Mouse (Mus musculus) lung, postnatal 10 days (tissue): ENCODE data around the gene Numbl.
A peak's percentile ranks its signal among the peaks of the same experiment; 100 is the strongest.

ENCODE experiments used
- DNase-seq: peaks from one replicate; pipeline ENCODE4 v3.0.0; 2021

Numbl gene

DNA sequence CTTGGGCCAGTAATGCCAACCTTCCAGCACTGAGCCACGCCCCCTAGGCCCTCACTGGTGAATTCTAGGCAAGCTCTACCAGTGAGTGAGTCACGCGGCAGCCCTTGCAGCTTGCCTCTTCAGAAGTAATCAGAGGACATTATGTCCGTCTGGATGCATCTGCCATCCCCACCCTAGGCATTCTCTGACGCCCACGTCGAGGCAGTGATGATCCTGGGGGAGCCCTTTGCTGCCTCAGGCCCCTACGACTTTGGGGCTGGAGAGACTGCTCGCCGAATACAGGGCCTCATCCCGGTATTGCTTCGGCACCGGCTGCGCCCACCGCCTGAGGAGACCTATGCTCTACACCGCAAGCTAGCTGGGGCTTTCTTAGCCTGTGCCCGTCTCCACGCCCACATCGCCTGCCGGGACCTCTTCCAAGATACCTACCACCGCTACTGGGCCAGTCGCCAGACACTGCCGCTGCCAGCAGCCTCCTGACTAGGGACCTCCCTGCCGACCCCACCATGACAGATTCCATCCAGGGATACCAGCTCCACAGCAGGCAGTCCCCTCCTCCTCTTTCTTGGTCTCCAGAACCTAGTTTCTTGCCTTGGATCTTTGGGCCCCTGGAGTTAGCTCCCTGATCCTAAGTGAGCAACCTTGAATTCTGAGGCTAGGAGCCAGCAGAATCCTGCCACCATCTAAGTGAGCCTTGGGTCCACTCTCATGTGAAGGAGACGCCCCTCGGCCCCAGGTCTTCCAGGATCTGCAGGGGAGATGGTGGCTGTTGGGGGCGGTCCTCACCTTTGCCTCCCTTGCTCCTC, 984 bp upstream of the Numbl start:
- peak; percentile 50 for DNase-seq

DNA sequence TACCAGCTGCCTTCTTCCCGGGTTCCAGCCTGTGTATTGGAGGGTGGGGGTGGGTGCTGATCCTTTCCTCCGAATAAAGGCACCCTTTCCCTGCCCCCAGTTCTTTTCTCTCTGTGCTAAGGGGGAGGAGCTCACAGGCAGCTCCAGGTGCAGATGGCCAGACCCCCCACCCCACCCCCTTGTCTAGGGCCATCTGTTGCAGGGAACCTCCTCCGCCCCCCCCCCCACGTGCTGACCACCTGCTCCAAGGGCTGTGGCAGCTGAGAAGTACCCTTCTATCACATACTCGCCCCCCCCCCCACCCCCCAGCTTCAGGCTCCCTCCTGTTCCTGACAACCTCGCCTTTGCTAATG, 405 bp upstream of the Numbl start:
- no peak for DNase-seq

DNA sequence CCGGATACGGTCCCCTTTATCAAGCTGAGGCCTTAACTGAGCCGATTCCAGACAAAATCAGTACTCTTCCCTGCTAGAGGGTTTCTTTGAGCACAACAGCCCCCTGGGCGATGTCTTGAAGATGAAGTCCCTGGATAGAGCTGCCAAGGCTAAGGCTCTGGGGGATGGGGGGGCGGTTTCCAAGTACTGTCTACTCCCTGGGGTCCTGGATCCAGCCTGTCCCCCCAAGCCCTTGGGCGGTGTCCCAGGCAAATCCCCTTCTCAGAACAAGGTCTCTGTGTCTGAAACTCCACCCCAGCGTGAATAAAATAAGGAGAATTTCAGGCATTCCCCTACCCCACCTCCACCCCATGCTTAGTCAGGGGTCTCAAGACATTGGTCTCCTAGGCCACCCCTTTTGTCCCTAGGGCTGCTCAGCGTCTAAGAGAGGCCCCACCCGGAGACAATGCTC, 1.1 kb downstream of the Numbl start:
- DNase-seq = peak; percentile 42

DNA sequence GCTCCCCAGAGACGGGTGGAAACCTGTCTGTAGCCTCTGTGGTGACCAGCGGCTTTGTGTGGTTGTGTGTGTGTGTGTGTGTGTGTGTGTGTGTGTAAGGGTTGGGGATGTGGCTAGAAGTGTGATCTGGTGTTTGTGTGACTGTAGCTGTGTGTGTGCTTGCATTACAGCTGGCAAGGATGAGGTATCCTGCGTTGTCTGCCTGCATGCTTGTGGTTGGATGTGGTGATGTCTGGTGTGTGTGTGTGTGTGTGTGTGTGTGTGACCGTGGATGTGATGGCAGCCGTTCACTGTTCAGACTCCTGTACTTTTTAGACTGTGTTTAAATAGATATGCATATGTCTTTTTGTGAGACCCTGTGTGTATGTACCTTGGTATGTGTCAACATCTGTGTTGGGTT, 1.5 kb downstream of the Numbl start:
- peak; percentile 21 for DNase-seq

DNA sequence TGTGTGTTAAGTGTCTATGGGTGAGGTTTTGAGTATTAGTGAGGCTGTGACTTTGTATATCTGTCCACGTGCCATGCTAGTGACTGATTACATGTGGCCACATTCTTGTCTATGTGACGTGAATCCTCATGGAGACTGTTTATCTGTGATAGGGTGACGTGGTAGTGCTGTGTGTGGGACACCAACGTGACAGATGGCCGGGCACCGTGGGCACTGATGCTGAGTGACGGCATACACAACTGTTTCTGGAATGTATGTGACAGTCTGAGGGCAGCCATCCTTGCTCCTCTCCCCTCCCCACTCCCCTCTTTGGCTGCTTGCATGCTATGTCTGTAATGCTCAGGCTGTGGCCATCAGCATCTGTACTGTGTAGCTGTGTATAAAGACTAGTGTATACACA, 2.6 kb downstream of the Numbl start:
- no peak for DNase-seq

DNA sequence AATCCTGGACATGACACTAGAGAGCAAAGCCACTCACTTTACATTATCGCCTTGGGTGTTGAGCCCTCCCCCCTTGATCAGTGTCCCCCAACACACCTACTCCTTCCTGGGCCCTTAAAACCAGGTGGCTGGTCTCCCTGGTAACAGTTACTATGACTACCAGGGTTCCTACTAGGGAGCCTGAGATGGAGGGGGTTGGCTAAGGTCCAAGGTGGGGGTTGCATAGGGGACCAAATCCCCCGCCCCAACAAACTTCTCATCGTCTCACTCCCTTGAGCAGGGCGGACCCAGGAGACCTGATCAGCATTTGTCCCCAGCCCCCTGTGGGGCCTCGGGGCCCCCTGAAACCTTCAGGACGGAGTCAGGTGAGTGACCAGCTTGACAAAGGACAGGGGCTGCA, 3.7 kb downstream of the Numbl start:
- DNase-seq = no peak

DNA sequence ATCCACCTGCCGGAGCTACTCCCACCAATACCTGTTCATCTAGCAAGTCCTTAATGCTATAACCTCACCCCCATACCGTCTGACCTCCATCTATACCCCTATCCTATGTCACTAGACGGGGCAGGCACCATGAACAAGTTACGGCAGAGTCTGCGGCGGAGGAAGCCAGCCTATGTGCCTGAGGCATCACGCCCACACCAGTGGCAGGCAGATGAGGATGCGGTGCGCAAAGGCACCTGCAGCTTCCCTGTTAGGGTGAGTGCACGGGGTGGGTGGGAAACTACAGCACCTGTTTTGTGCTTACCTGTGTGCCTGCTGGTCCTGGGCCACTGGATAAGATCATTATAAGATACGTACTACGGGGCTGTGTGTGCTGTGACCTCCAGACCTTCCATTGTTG, 6.5 kb downstream of the Numbl start:
- DNase-seq = no peak

DNA sequence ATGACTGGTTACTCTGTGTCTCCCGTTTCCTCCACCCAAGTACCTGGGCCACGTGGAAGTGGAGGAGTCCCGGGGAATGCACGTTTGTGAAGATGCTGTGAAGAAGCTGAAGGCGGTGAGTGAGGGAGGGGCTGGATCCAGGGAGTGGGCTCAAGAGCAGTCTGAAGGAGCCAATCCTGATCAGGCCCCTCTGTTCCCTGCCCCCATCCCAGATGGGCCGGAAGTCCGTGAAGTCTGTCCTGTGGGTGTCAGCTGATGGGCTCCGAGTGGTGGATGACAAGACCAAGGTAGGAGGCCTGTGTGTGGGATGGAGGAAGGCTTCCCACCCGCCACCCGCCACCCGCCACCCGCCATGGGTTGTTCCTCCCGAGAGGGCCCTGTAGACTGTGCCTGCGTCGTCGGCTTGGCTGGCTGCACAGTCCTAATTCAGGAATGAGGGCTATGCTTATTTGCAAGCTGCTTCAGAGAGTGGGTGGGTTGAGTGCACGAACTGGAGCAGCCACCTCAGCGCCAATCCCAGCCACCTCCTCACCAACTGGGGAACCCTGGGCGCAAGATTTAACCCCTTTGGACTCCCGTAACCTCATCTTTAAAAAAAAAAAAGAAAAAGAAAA, 8.4 kb downstream of the Numbl start:
- DNase-seq = peak; percentile 40

DNA sequence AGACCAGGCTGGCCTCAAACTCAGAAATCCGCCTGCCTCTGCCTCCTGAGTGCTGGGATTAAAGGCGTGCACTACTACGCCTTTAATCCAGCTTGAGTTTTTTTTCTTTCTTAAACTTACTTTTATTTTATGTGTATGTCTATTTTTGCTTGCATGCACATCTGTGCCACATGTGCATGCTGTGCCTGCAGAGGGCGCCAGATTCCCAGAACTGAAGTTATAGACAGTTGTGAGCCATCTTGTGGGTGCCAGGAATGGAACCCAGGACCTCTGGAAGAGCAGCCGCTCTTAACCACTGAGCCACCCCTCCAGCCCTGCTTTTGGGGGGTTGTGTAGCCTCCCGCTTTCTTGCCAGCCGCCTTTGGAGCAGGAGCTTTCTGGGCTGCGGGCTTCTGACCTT, 13.2 kb downstream of the Numbl start:
- no peak for DNase-seq

DNA sequence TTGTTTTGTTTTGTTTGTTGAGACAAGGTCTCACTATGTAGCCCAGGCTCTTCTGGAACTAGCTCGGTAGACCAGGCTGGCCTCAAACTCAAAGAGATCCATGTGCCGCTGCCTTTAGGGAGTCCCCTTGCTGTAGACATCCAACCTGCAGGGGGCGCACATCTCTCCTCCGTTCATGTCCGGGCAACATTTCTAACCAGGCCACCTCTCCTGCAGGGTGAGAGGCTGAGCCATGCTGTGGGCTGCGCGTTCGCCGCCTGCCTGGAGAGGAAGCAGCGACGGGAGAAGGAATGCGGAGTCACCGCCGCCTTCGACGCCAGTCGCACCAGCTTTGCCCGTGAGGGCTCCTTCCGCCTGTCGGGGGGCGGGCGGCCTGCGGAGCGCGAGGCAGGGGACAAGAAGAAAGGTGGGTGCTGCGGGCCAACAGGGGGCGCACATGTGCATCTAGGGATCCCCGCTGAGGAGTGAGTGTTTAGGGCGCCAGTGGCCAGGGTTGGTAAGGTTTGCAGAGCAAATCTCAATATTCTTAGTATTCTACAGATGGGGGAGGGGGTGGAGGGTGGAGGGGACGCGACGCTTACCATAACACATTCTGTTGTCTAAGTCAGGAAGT, 15.6 kb downstream of the Numbl start:
- peak; percentile 49 for DNase-seq

DNA sequence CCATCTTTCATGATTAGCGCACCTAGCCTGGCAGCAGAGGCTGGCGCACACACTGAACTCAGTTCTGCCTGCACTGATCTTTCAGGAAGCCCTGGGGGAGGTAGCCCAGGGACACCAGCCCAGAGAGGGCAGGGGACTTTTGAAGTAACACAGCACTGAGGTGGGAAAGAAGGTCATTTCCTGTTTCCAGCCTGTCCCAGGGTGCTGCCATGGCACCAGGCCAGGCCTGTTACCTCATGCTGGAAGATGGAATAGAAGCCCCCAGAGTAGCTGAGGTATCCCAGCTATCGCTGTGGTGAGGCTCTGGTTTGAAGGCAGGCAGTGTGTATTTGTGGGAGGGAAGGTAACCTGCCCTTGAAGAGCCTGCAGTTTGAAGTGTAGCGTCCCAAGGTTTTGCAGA, 16.7 kb downstream of the Numbl start:
- no peak for DNase-seq

DNA sequence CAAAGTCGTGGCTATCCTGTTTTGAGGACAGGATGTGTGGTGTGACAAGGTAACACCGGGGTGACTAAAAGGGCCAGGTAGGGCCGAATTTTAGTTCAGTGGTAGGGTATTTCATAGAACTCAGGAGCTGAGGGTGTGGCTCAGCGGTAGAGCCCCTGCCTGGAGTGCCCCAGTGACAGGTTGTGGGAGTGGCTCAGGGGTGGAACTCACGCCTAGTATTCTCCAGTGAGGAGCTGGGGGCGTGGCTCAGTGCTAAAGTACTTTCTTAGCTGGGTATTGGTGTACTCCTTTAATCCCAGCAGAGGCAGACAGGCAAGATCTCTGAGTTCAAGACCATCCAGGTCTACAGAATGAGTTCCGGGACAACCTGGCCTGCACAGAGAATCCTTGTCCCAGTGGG, 17.8 kb downstream of the Numbl start:
- DNase-seq = no peak

DNA sequence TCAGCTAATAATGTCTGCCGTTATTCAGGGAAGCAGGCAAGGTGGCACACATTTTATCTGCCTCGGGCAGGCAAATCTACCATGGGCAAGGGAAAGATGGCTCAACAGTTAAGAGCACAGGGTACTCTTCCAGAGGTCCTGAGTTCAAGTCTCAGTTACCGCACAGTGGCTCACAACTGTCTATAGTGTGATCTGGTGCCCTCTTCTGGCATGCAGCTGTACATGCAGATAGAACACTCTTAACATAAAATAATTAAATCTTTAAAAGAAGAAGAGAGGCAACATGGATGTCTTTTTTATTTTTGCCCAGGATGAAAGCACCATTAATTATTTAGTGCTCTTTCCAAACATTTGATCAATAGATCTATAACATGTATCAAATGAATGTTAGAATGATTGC, 19.0 kb downstream of the Numbl start:
- no peak for DNase-seq

DNA sequence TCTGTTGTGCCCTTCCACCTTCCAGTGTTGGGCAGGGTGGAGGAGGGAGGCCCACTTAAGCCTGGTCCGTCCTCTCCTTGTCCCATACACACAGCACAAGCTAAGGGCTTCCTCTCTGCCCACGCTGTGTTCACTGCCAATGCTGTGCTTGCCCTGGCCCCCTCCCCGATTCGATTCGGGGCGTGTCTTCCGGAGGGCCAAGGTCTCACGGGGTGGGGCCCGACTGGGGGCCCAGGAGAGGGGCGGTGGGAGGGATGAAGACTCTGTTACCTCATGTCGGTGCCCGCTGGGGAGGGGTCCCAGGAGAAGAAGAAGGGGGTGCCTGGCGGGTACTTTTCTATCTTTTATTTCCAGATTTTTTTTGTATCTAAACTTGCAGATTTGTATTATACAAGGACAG, 23.5 kb downstream of the Numbl start:
- no peak for DNase-seq

DNA sequence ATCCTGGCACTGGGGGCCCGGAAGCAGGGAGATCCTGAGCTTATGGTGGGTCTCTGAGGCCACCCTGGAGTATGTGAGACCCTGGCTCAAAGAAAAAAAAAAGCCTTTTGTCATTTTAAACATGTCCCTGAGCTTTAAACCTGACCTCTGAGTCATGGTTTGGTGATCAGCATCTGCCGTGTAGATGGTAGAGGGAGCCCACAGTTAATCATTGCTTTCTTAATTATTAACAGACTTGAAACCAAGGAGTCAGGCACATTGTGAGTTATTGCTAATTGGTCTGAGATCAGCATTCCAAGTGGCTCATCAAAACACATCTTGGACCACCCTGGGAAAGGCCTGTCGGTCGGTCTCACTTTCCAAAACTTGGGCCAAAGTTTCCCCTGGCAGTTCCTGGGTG, 24.0 kb downstream of the Numbl start:
- no peak for DNase-seq

DNA sequence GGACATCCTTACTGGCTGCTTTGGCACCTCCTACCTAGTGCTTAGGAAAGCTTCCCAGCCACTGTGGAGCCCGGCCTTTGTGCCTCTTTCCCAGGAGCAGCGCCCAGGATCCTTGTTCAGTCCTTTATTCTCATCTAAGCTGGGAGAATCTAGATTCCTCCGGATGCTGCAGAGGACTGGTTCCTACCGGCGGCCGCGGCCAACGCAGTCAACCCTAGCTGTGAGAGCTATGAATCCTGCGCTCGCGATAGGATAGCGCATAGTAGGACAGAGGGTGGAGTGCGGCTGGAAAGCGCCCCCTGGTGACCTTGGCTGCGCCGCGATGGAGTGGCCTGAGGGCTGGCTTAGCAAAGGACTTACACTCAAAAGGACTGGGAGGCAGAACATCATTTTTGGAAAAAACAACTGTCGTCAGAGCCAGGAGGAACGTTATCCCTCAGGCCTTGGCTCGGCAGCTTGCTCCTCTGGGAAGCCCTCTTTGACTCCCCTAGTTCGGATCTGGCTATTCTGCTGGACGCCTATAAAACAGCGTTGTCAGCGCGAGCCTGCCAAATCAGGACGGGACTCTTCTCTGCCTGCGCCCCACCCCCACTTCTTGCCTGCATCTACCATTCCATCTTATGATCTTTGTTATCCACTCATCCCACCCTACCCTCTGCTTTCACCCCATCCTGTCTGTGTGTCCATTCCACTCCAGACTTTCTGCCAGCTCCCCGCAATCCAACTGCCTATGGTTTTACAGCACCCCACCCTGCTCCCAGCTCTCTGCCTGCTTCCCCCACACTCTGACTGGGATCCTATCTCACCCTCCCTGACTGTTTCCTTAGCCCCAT, 26.8 kb downstream of the Numbl start:
- peak; percentile 69 for DNase-seq

DNA sequence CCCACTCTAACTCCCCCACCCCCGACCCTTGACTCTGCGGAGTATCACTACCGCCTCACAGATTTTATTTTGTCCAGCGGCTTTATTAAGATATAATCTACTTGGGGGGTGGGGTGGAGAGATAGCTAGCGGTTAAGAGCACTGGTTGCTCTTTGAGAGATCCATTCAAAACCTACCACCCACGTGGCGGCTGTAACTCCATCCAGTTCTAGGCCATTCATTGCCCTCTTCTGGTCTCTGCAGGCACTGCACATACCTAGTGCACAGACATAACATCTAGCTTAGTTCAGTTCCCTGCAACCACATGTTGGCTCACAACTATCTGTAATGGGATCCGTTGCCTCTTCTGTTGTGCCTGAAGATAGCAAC, 27.4 kb downstream of the Numbl start:
- DNase-seq = peak; percentile 84

DNA sequence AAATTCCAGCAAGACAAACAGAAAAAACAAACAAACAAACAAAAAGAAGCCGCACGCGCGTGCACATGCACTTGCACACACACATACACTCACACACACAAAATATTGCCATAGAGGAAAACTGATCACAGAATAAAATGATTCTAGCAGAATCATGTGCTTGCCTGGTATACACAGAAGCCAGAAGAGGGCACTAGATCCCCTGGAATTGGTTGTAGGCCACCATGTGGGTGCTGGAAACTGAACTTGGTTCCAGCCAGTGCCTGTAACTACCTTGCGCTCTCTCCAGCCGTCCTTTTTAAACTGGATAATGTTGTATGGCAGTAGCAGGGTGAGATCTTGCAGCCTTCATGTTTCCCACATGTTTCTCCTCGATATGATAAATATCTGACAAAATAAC, 30.5 kb downstream of the Numbl start:
- DNase-seq = no peak

DNA sequence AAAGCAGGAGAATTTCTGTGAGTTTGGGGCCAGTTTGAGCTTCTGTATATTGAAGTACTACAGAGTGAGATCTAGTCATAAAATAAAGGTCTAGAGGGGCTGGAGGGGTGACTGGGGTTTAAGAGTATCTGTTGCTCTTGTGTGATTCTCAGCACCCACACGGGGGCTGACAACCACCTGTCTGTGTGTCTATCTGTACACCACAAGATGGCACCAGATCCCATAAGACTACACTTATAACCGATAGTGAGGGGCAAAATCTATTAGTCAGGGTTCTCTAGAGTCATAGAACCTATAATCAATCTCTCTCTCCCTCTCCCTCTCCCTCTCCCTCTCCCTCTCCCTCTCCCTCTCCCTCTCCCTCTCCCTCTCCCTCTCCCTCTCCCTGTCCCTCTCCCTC, 32.3 kb downstream of the Numbl start:
- DNase-seq = no peak

DNA sequence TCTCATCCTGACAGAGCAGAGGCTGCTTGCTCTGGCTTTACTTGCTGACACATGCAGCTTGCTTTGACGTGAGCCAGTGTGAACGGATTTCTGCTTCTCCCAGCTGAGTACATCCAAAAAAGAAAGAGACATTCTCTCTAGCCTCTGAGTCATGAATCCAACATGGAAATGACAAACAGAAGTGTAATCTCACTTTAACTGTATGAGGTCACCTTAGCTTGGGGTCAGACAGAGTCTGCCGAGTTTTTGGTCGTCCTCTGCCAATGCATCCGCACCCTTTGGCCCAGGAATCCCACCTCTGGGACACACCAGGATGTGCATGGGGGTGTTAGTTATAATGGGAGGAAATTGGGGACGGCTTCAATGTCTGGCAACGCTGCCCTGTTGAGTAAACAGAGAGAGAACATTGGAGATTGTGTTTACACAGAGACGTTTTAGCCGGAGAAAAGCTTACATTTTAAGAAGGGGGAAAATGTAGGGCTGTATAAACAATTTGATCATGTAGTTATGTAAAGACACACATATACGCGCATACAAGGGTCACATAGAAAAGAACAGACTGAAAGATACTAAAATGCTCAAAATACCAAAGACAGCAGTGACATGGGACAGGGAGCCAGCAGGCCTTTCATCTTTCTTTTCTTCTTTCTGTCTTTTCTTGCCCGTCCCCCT, 33.7 kb downstream of the Numbl start:
- DNase-seq = peak; percentile 89

DNA sequence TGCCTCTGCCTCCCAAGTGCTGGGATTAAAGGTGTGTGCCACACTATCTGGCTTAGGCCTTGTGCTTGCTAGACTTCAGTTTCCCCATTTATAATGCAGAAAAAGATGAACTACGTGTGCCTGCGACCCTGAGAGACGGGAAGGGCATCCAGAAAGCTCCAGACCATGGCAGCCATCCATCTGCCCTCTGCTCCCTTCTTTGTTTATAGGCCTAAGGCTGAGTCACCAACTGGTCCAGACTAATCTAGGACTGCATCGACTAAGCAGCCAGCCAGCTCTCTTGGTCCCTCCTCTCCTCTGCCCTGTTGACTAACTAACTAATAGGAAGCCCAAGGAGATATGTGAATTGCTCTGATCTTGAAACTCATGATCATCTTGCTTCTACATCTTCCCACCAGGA, 37.7 kb downstream of the Numbl start:
- peak; percentile 42 for DNase-seq

DNA sequence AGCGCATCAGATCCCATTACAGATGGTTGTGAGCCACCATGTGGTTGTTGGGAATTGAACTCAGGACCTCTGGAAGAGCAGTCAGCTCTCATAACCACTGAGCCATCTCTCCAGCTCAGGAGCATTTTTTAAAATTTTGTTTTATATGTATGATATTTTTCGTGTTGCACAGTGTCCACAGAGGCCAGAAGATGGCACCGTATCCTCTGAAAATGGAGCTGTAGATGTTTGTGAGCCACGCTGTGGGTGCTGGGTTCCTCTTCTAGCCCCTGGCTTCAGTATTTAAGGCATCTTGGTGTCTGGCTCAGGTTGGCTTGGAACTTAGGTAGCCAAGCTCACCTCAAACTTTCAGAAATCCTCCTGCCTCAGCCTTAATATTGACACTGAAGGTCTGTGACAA, 38.3 kb downstream of the Numbl start:
- no peak for DNase-seq

DNA sequence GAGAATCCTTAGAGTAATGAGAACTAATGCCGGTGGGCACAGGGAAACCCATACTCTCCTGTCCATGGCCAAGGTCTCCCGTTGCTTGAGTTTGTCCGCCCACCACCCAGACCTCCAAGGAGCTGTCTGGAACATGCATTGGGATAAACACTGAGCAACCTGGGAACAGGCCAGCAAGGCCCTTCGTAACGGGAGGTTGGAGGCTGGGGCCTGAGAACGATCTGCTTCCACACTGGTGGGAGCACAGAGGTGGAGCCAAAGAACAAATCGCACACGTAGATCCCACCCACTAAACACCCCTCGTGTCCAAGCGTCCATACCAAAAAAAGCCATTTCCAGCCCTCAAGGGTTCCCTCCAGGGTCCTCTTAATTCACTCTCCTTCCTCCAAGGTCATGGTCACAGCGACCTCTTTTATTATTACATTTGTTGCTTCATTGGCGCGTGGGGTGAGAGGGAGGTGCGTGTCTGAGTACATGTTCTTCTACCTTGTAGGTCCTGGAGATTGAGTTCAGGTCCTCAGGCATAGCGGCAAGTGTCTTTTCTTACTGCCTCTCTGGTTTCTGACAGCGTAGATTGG, 39.9 kb downstream of the Numbl start:
- no peak for DNase-seq
